Mouse (Mus musculus): Measurements from ENCODE around the gene Vegfb.

Vegfb gene

DNA sequence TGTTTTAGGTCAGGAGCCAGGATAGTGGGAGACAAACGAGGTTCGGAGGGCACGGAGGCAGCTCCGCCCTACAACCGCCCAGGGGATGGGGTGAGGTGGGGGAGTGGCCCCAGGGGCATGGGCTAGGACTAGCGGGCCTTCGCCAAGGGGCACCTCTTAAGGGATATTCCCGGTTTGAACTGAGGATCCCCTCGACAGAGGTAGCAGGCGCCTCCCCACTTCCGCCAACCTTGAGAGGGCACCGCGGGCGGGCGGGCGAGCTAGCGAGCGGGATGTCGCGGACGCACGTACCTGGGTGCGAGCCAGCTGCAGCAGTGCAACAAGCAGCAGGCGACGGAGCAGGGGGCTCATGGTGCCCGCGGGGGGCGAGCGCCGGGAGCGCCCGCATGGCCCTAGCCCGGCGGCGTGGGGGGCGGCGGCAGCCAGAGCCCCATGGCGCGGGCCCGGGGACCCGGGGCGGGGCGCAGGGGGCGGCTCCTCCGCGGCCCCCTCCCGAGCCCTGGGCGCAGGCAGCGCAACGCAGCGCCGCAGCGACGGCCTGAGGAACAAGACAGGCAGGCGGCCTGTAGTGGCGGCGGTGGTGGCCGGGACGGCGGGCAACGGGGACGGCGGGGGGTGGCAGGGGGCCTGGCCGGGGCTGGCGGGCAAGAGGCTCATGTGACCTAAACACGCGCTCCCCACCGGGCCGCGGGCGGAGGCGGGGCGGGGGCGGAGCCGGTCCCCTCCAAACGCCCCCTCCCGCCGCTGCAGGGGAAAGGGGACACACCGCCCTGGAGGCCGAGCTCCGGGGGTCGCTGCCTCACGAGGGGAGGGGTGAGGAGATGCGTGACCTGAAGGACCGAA lies at the start of gene Vegfb:
Vegfb (minus strand) TSS at position 591 of the 843 bp plus-strand sequence.
- peak; percentile 45 for DNase-seq (ENCODE audit: low read depth, low spot score)

GRCm38 (mm10) chr19:7034006-7034405 lies 46.6 kb upstream of the Vegfb start:
- DNase-seq (ENCODE audit: low read depth, low spot score): peak; percentile 57

DNA sequence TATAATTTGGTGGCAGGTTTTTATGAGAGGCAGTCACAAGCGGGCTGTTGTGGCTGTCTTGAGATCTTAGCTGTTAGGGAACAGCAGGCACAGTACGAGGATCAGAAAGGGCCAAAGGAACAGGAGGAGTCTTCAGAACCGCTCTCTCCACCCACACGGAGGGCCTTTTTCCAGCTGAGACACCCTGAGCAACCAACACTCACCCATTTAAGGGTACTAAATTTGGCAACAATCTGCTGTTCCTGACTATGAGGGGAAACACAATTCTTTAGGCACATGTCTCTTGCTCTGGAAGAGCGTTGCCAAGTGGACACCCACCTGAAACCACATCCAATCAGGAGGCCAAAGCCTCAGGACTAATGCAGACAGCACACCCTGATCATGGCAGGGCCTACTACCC lies 42.1 kb upstream of the Vegfb start:
- no peak for DNase-seq (ENCODE audit: low read depth, low spot score)

DNA sequence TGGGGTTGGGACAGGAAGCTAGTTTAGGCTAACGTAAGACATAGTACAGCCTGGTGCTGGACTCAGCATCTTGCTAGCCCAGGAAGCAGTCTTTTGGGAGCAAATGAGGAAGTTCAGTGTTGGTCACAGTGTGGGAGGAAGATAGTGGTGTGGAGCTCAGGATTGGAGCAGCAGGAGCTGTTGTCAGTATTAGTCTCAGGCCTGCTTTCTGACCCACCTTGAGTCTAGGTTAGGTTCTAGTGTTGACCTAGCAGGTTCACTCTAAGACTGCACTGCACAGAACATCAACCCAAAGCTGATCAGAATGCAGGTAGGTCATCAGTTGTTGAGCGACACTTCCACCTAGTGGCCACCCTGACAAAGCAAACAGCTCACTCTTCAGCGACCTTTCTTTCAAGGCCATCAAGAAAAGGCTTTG lies 32.8 kb upstream of the Vegfb start:
- DNase-seq (ENCODE audit: low read depth, low spot score): peak; percentile 81

- no peak for DNase-seq (ENCODE audit: low read depth, low spot score)
Measured at GRCm38 (mm10) chr19:7019191-7019590, 31.7 kb upstream of the Vegfb start, which contains the start of gene Fermt3. Fermt3 (minus strand) TSS chr19:7019469.

DNA sequence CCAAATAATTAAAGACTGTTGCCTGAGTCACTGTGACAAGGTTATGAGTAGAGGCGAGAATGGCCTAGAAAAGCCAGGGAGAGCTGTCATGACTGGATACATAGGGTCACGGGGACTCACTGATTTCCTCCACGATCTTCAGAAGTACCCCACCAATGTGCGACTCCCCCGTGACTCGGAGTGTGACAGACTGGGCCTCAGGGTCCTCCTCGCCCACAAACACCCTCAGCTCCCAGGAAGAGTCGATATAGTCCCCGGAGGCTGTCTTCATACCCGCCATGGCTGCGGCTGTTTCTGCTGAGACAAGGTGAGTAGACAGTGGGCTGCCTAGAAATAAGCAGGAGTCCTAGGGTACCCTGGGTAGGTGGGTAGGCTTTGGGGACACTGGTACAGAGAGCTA lies 31.1 kb upstream of the Vegfb start:
- no peak for DNase-seq (ENCODE audit: low read depth, low spot score)

GRCm38 (mm10) chr19:7017541-7018457 lies 30.3 kb upstream of the Vegfb start:
- DNase-seq (ENCODE audit: low read depth, low spot score): no peak

GRCm38 (mm10) chr19:7014481-7015135 lies 27.2 kb upstream of the Vegfb start:
- no peak for DNase-seq (ENCODE audit: low read depth, low spot score)

GRCm38 (mm10) chr19:7013984-7014383 lies 26.5 kb upstream of the Vegfb start:
- no peak for DNase-seq (ENCODE audit: low read depth, low spot score)

- no peak for DNase-seq (ENCODE audit: low read depth, low spot score)
Measured at GRCm38 (mm10) chr19:7012426-7012825, 25.0 kb upstream of the Vegfb start.

- DNase-seq (ENCODE audit: low read depth, low spot score): no peak
Measured at GRCm38 (mm10) chr19:7006892-7007593, 19.6 kb upstream of the Vegfb start.

DNA sequence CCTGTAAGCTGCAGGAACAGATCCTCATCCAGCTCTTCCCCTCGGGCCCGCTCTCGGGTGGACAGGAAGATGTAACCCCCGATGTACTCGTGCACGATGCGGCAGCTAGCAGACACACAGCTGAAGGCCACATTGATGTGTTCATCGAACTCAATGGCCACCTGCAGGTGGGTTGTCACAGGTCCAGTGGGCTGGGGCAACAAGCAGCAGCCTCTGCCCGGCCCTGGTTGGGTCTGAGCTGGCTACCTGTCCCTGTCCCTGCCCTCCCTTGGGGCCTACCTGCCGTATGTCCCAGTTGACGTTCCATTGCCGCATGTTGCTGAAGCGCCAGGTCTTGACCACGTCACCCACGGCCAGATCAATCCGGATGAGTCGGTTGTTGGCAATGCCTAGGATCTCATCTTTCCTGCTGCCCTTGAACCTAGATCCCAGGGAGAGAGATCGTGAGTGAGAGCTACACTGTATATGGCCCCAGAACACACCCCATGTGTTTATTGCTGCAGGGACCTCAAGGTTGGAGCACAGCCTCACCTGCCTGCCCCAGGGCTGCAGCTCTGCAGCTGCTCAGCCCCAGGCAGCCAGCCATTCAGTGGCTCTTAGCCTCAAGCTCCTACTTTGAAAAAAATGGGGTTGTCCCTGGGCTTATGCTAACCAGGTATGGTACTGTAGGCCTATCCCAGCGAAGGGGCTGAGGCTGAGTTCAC lies 12.1 kb upstream of the Vegfb start:
- DNase-seq (ENCODE audit: low read depth, low spot score): peak; percentile 85

GRCm38 (mm10) chr19:6997721-6998290 lies 10.4 kb upstream of the Vegfb start:
- DNase-seq (ENCODE audit: low read depth, low spot score): no peak

- peak; percentile 96 for DNase-seq (ENCODE audit: low read depth, low spot score)
Measured at GRCm38 (mm10) chr19:6996006-6996405, 8.6 kb upstream of the Vegfb start, which contains the start of the genes Nudt22 and Trpt1. Nudt22 (minus strand) TSS chr19:6996117. Trpt1 (plus strand) TSS chr19:6996131.

GRCm38 (mm10) chr19:6995255-6995991 lies 8.0 kb upstream of the Vegfb start:
- no peak for DNase-seq (ENCODE audit: low read depth, low spot score)

DNA sequence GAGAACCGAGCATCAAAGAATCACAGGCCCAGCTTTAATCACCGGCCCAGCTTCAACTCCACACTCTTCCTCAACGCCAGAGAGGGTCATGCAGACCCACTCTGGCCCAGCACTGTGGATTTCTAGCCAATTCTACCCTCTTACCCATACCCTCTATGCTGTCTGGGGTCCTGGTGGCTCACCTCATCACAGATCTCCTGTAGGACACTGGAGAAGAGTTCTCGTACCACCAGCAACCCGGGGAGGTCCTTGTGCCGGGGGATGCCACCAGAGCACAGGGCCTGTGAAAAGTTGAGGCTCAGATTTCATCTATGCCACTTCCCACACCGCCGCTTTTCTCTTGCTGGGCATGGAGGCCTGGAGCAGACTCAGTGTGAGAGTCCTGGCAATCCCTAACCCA lies 7.0 kb upstream of the Vegfb start:
- no peak for DNase-seq (ENCODE audit: low read depth, low spot score)

- DNase-seq (ENCODE audit: low read depth, low spot score): no peak
Measured at GRCm38 (mm10) chr19:6994002-6994401, 6.6 kb upstream of the Vegfb start.

DNA sequence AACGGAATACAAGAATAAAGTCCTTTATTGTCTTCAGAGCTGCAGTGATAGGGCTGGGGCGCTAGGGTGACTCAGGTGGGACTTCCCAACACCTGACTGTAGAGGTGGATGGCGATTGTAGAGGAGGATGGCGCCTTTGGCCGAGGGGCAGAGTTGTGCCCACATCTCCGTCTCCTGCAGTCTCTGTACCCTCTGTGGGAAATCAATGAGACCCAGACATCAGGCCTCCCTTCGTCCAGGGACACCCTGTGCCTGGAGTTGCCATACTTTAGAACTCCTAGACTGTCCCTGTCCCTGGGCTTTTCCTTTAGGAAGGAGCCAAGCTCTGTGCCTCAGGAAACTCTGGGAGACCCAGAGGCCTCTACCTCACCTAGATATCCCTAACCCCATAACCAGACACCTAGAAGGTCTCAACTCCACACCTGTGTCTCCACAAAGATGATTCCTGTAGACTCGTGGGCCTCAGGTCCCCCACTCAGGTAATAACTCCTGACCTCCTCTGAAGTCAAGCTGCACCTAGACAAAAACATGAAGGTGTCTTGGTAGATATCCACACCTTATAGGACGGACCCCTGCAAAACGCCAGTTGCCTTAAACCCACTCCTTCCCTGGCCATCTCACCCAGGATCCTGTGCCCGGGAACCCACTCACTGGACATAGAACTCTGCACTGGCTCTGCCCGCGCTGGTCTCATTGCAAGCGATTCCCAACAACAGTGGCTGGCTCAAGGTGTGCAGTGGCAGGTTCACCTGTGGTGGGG lies 5.7 kb upstream of the Vegfb start:
- no peak for DNase-seq (ENCODE audit: low read depth, low spot score)
